Mouse (Mus musculus) monocyte, adult 2 months (primary cell): Measurements from ENCODE around the gene Olfr381.
"Not testable (repeated sequence)": the region's sequence is repeated elsewhere in the genome, so short reads cannot be mapped to it uniquely, and the experiment has no call there.

Experiments
- DNase-seq, 2 experiments: peaks; one replicate each; pipeline ENCODE4 v3.0.0; 2022; ENCODE audit warnings: low spot score in 2 of 2, low read depth in 1 of 2

The Olfr381 gene

DNA sequence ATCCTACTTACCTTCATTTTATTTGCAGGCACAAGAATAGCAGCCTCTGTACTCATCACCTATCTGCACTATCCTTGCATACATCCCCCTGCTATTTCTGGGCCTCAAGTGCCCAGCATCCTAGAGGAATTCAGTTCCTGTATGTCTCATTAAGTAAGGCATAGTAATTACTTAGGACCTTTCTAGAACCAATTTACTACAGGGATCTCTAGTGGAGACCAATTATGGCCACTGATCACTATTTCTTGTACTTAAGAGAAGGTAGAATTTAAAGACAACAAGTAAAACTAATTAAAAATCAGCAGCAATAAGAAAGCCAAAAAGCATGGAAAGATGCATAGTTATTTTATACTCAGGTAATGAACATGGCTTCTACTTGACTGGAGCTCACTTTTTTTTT is at the start of gene Olfr381:
TSS of gene Olfr381 (minus strand) at position 101 of the 400 bp plus-strand sequence.
- no peak for DNase-seq

DNA sequence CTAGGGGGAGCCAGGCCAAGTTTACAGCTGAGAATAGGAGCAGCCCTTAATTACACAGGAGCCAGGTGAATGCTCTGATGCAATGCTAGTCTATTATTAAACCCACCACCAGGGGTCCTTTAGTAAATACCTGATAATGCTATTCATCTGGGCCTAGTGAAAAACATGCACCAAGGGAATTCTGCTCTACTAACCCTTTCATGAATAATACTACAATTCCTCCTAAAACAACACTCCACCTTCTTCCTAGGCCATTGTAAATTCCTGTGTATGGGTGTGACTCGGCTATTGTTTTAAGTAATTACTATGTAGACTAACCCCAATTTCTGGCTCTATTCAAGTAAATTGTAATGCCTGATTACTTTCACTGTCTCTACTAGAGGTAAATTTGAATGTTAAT is 37.6 kb upstream of the Olfr381 start:
- DNase-seq = not testable (repeated sequence)

DNA sequence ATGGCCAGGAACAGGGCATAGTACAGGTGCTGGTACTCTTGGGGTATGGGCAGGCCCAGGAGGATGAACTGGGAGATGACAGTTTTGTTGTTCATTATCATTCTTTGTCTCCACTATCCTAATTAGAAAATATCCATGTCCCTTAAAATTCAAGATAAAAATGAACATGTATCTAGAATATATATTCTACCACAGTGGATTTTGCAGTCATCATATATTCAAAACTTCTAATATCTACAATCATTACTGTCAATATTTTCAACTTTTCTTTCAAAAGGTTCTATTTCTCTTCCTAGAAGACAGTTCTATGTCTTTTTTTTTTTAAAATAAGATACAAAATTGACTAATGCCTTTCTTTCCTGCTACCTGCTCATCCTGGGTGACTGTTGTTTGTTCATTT is 25.7 kb upstream of the Olfr381 start, which contains the start of gene Olfr382:
TSS of gene Olfr382 (minus strand) at position 101 of the 400 bp plus-strand sequence.
- no peak for DNase-seq

DNA sequence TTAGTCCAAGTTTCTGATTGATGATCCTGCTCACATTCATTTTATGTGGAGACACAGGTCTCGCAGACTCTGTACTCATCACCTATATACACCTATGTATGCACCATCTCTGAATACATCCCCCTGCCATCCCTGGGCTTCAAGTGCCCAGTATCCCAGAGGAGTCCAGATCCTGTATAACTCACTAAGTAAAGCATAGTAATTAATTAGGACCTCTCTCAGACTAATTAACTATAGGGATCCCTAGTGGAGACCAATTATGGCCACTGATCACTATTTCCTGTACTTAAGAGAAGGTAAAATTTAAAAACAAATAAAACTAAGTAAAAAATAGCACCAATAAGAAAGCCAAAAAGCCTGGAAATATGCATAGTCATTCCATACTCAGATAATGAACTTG is 34.0 kb downstream of the Olfr381 start, which contains the start of gene Olfr380:
TSS of gene Olfr380 (minus strand) at position 101 of the 400 bp plus-strand sequence.
- no peak for DNase-seq
